Mouse (Mus musculus) thymus, adult 2 months (tissue): ENCODE results near the gene Alkbh3.

Experiments
- CTCF ChIP-seq: fragments of 200-500 bp; IDR thresholded peaks from 2 replicates; pipeline ENCODE4 v1.5.1; 2012; ENCODE audit warnings: mild to moderate bottlenecking, control low read depth, low read length, moderate library complexity, borderline replicate concordance; ENCODE audit not compliant: control insufficient read depth, poor library complexity, insufficient read depth; ENCODE audit errors: extremely low read depth
- POLR2A ChIP-seq: fragments of 200-500 bp; IDR thresholded peaks from 2 replicates; pipeline ENCODE4 v1.6.1; 2012; ENCODE audit warnings: mild to moderate bottlenecking, low read length, control low read depth, moderate library complexity; ENCODE audit not compliant: control insufficient read depth, poor library complexity, insufficient read depth; ENCODE audit errors: extremely low read depth

DNA sequence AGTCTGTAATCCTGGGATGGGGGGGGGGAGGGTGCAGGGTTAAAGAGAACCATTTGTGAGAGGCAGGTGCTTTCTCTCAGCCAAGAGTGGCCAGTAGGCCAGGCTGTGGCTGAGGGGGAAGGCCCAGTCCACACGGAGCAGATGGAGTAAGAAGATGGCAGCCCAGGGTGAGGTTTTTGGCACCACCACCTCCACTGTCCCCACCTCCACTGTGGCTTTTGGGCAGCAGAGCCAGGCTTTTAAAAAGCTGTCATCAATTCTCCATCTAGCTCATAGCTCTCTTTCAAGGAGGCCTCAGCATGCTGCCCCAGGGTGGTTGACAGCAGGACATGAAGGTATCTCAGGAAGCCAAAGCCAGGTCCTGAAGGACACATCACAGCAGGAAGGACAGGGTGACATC lies 46.8 kb downstream of the Alkbh3 start:
- TF ChIP-seq POLR2A: no peak
- TF ChIP-seq CTCF: no peak
